Mouse (Mus musculus): ENCODE data around the gene Clpsl2. TPM values are rescaled to one million over a fixed set of nuclear protein-coding genes. Genes with fewer than 3 reads are reported as not detected.

Clpsl2 gene
- polyA plus RNA-seq, 1 experiment from 2014 or later: not detected

DNA sequence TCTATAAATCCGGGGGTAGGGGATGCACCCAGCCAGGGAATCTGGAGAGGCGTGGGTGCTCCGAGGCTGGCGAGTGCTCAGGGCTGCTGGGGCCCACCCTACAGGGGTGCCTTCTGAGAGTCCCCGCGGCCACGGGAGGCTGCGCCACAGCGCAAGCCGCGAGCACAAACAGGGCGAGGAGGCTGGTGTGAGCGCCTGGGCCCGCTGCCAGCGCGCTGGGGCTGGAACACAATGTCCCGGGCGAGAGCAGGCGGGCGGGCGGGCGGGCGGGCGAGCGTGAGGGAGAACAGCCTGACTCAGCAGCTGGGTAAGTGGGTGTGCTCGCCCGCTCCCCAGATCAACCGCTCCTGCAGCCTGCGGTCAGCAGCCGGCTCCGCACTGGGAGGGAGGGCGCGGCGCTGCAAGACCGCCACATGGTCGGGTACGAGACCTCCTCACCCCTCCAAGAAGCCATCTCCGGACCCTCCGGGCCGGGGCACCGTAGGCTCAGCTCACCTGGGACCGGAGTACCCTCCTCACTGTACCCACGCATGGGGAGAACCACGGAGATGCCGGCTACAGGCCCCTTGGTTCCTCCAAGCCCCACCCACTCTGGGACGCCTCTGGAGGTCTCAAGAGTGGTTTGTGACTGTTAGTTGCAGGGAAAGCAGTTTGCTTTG, 31.1 kb upstream of the Clpsl2 start:
- peaks cover 16% of the 10 kb centered on the region; the same call in 1 of the 2 replicates for H3K27me3 ChIP-seq (ENCODE audit: control insufficient read depth, insufficient read depth, low read length)
- WGBS: 1% methylated on average over 35 of the region's 46 CpGs
- no peaks in the 10 kb centered on the region for H3K36me3 ChIP-seq (replicated peaks; ENCODE audit: control insufficient read depth, insufficient read depth)
- H3K4me2 ChIP-seq (replicated peaks): peak overlapping the region; percentile 64
- peak overlapping the region; percentile 14; the same call in 1 of the 2 replicates for H3K27ac ChIP-seq
- H3K9ac ChIP-seq: peak overlapping the region; percentile 58
- DNase-seq (ENCODE audit: low spot score) (peak; percentile 72), ATAC-seq (ENCODE audit: low FRiP score) (peak; percentile 76)
- peaks cover 8% of the 10 kb centered on the region; the same call in 1 of the 2 replicates for H3K4me1 ChIP-seq (replicated peaks; ENCODE audit: control insufficient read depth, insufficient read depth, low read length)
- peak overlapping the region; percentile 39 for H3K4me3 ChIP-seq (replicated peaks; ENCODE audit: low read length)
- H3K9me3 ChIP-seq (ENCODE audit: control insufficient read depth, low read length): no peaks in the 10 kb centered on the region

DNA sequence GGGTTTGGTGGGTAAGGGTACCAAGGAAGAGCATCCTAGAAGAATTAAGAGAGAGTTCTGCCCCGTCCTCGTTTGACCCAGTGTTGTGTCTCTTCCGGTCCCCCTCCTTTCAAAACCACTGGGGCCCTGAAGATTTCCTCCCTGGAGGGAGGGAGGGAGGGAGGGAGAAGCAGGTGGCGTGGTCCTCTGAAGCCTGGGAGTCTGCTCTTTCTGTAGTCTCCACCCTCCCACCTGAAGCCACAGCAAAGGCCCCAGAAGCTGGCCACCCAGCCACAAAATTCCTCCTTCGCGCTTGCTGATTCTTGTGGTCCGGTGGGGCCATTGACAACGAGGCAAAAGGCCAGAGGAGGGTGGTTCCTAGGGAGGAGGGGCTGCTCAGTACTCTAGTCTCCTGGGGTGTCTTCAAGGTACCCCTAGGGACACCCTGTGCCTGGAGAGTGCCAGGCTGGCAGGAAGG, 30.6 kb upstream of the Clpsl2 start:
- peak overlapping the region; percentile 58 for H3K9ac ChIP-seq
- peaks cover 16% of the 10 kb centered on the region; the same call in 1 of the 2 replicates for H3K27me3 ChIP-seq (ENCODE audit: control insufficient read depth, insufficient read depth, low read length)
- WGBS: 23% methylated on average over 8 of the region's 8 CpGs
- peak overlapping the region; percentile 39 for H3K4me3 ChIP-seq (replicated peaks; ENCODE audit: low read length)
- ATAC-seq (ENCODE audit: low FRiP score) (no peak), DNase-seq (ENCODE audit: low spot score) (no peak)
- no peaks in the 10 kb centered on the region for H3K9me3 ChIP-seq (ENCODE audit: control insufficient read depth, low read length)
- H3K36me3 ChIP-seq (replicated peaks; ENCODE audit: control insufficient read depth, insufficient read depth): no peaks in the 10 kb centered on the region
- H3K4me2 ChIP-seq (replicated peaks): peak overlapping the region; percentile 64
- H3K4me1 ChIP-seq (replicated peaks; ENCODE audit: control insufficient read depth, insufficient read depth, low read length): peaks cover 8% of the 10 kb centered on the region; the same call in 1 of the 2 replicates
- no peak overlapping the region for H3K27ac ChIP-seq

DNA sequence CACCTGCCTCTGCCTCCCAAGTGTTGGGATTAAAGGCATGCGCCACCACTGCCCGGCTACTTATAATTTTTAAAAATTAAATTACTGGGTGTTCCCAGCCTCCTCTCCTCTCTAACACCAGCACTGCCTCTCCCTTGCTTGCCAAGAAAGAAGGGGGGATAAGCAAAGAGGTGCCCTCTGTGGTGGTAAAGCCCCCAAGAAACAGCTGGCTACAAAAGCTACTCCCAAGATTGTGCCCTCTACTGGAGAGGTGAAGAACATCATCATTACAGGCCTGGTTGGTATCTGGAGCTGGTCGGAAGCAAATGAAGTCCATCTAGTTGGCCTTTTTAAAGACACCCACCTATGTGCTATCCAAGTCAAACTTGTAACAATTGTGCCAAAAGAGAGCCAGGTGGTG, 29.4 kb upstream of the Clpsl2 start:
- Histone ChIP-seq H3K9me3 (ENCODE audit: control insufficient read depth, low read length) (no peaks in the 10 kb centered on the region), H3K4me2 (replicated peaks) (no peak overlapping the region), H3K27ac (no peak overlapping the region), H3K9ac (no peak overlapping the region), H3K4me3 (replicated peaks; ENCODE audit: low read length) (no peak overlapping the region), H3K4me1 (replicated peaks; ENCODE audit: control insufficient read depth, insufficient read depth, low read length) (peaks cover 8% of the 10 kb centered on the region; the same call in 1 of the 2 replicates), H3K27me3 (ENCODE audit: control insufficient read depth, insufficient read depth, low read length) (peaks cover 16% of the 10 kb centered on the region; the same call in 1 of the 2 replicates), H3K36me3 (replicated peaks; ENCODE audit: control insufficient read depth, insufficient read depth) (no peaks in the 10 kb centered on the region)
- 90% methylated on average over 3 of the region's 3 CpGs for WGBS
- DNase-seq (ENCODE audit: low spot score) (no peak), ATAC-seq (ENCODE audit: low FRiP score) (no peak)

DNA sequence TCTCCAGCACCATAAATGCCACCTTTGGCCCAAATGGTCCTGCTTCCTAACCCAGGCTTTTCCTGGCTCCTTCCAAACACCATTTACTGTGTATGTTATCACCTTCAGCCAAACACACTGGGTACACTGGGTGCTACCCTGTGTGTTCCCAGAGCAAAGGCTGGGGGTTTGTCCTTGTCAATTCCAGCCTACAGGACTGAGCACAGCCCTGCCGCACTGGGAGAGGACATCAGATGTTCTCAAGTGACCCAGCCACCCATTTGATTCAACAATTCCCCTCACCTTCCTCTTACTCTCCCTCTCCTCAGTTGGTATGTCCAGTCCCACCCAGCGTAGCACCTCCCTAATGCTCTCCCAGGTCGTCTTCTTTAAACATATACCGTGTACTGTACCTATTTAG, 28.6 kb upstream of the Clpsl2 start:
- Histone ChIP-seq H3K27me3 (ENCODE audit: control insufficient read depth, insufficient read depth, low read length) (peaks cover 16% of the 10 kb centered on the region; the same call in 1 of the 2 replicates), H3K27ac (no peak overlapping the region), H3K4me3 (replicated peaks; ENCODE audit: low read length) (no peak overlapping the region), H3K36me3 (replicated peaks; ENCODE audit: control insufficient read depth, insufficient read depth) (no peaks in the 10 kb centered on the region), H3K9ac (no peak overlapping the region), H3K4me1 (replicated peaks; ENCODE audit: control insufficient read depth, insufficient read depth, low read length) (peaks cover 8% of the 10 kb centered on the region; the same call in 1 of the 2 replicates), H3K9me3 (ENCODE audit: control insufficient read depth, low read length) (no peaks in the 10 kb centered on the region), H3K4me2 (replicated peaks) (no peak overlapping the region)
- DNase-seq (ENCODE audit: low spot score) (no peak), ATAC-seq (ENCODE audit: low FRiP score) (no peak)
- 78% methylated on average over 4 of the region's 4 CpGs for WGBS

DNA sequence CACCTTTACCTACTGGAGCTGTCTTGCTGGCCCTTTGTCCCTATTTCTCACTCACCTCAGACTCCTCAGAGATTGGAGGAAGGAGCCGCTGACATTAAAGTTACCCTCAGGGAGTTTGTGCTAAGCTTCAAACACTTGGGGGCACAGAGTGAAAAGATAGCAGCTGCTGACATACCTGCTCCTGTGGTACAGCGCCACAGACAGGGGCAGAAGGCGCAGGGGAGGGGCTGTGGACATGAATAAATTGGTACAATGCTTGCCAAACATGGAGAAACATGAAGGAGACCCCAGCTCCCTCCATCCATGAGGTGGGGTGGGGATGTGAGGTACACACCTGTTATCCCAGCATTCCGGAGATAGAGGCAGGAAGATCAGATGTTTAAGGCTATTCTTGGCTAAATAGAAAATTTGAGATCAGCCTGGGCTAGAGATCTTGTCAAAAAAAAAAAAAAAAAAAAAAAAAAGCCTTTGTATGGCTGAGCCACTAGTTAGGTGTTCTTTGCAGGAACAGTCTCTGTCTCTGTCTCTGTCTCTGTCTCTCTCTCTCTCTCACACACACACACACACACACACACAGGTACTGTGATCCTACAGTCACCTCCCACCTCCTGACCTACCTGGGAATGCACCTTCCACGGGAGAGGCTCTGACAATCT, 28.0 kb upstream of the Clpsl2 start:
- no peak for ATAC-seq (ENCODE audit: low FRiP score)
- no peak overlapping the region for H3K27ac ChIP-seq
- H3K9ac ChIP-seq: no peak overlapping the region
- H3K27me3 ChIP-seq (ENCODE audit: control insufficient read depth, insufficient read depth, low read length): peaks cover 16% of the 10 kb centered on the region; the same call in 1 of the 2 replicates
- 72% methylated on average over 5 of the region's 5 CpGs for WGBS
- H3K4me1 ChIP-seq (replicated peaks; ENCODE audit: control insufficient read depth, insufficient read depth, low read length): peaks cover 8% of the 10 kb centered on the region; the same call in 1 of the 2 replicates
- no peak overlapping the region for H3K4me3 ChIP-seq (replicated peaks; ENCODE audit: low read length)
- no peak for DNase-seq (ENCODE audit: low spot score)
- H3K4me2 ChIP-seq (replicated peaks): no peak overlapping the region
- H3K36me3 ChIP-seq (replicated peaks; ENCODE audit: control insufficient read depth, insufficient read depth): no peaks in the 10 kb centered on the region
- H3K9me3 ChIP-seq (ENCODE audit: control insufficient read depth, low read length): no peaks in the 10 kb centered on the region

DNA sequence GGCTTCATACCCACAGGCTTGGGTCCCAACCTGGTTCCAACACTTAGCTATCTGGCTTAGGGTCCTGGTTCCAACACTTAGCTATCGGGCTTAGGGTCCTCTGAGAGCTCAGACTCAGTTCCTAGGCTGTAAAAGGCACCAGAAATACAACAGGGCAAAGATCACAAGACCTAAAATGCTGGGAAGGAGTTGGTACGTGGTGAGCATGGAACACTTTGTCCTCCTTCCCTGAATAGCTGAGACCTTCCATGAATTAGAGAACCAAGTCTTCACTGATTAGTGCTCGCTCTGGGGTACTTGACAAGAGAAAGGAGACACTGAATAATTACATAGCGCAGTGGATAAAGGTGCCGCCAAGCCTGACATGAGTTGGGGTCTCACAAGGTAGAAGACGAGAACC, 27.3 kb upstream of the Clpsl2 start:
- ATAC-seq (ENCODE audit: low FRiP score): no peak
- 34% methylated on average over 6 of the region's 6 CpGs for WGBS
- peak overlapping the region; percentile 64 for H3K4me3 ChIP-seq (replicated peaks; ENCODE audit: low read length)
- H3K27me3 ChIP-seq (ENCODE audit: control insufficient read depth, insufficient read depth, low read length): peaks cover 16% of the 10 kb centered on the region; the same call in 1 of the 2 replicates
- no peaks in the 10 kb centered on the region for H3K36me3 ChIP-seq (replicated peaks; ENCODE audit: control insufficient read depth, insufficient read depth)
- H3K27ac ChIP-seq: peak overlapping the region; percentile 34; the same call in 1 of the 2 replicates
- DNase-seq (ENCODE audit: low spot score): no peak
- H3K4me2 ChIP-seq (replicated peaks): peak overlapping the region; percentile 86
- H3K9ac ChIP-seq: peak overlapping the region; percentile 89
- no peaks in the 10 kb centered on the region for H3K9me3 ChIP-seq (ENCODE audit: control insufficient read depth, low read length)
- peaks cover 8% of the 10 kb centered on the region; the same call in 1 of the 2 replicates for H3K4me1 ChIP-seq (replicated peaks; ENCODE audit: control insufficient read depth, insufficient read depth, low read length)

DNA sequence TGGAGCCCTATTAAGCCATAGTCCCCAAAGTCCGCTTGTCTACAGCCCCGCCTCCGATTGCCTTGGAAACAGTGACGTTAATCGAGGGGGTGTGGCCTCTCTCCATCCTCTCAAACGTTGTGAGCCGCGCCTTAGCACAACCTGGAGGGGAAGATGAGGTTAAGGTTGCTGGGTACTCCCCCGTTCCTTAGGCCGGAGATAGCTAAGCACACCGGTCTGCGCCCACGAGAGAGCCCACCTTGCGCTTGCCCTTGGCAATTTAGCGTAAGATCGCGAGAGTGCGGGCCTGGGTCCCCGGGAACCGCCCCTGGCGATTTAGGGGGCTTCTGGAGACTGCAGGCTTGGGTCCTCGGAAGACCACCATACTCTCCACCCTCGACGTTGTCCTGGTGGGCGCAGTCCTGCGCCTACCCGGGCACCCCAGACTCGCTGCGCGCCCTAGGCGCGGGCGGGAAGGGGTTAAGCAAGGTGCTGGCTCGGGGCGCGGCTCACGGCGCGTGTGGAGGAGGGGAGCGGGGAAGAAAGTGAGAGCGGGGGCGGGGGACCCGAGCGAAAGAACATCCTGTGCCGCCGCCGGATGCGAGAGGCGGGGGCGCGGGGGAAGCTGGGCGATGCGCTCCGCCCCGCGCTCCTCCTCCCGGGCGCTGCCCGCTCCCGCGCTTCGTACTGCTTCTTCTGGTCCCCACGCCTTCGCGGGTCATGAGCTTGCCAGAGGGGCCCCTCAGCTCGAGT, 26.4 kb upstream of the Clpsl2 start:
- Histone ChIP-seq H3K9me3 (ENCODE audit: control insufficient read depth, low read length) (no peaks in the 10 kb centered on the region), H3K4me3 (replicated peaks; ENCODE audit: low read length) (peak overlapping the region; percentile 64), H3K4me2 (replicated peaks) (peak overlapping the region; percentile 86), H3K27ac (peak overlapping the region; percentile 91), H3K27me3 (ENCODE audit: control insufficient read depth, insufficient read depth, low read length) (peaks cover 16% of the 10 kb centered on the region; the same call in 1 of the 2 replicates), H3K9ac (peak overlapping the region; percentile 89), H3K36me3 (replicated peaks; ENCODE audit: control insufficient read depth, insufficient read depth) (no peaks in the 10 kb centered on the region), H3K4me1 (replicated peaks; ENCODE audit: control insufficient read depth, insufficient read depth, low read length) (peaks cover 8% of the 10 kb centered on the region; the same call in 1 of the 2 replicates)
- ATAC-seq (ENCODE audit: low FRiP score) (peak; percentile 85), DNase-seq (ENCODE audit: low spot score) (peak; percentile 87)
- under 1% methylated on average over 57 of the region's 66 CpGs for WGBS

DNA sequence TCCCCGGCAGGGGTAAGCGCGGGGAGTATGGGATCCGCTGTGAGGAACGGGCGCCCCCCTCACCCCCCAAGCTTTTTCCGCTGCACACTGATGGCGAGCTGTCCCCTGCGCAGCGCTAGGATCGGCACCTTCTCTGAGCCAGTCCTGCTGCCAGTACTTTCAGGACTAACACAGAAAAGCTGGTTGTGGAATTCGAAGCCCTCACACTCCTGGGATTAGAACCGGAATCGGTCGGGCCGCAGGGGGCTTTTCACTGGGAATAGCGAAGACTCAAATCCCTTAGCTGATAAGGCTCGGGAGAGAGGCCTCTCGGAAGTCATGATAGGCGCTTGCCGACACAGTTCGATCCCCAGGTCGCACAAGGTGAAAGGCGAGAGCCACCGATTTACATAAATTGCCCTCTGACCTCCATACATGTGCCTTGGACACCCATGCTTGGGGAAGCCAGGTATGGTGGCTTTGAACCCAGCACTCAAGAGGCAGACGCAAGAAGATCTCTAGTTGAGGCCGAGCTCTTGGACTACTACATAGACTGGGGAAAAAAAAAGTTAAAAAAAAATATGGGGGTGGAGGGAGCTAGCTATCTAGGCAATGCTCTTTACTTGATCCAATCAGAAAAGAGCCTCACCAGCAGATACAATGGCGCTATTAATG, 25.7 kb upstream of the Clpsl2 start:
- H3K36me3 ChIP-seq (replicated peaks; ENCODE audit: control insufficient read depth, insufficient read depth): no peaks in the 10 kb centered on the region
- peak overlapping the region; percentile 91 for H3K27ac ChIP-seq
- peak overlapping the region; percentile 89 for H3K9ac ChIP-seq
- peak; percentile 10 for ATAC-seq (ENCODE audit: low FRiP score)
- H3K4me2 ChIP-seq (replicated peaks): peak overlapping the region; percentile 86
- DNase-seq (ENCODE audit: low spot score): peak; percentile 49
- no peaks in the 10 kb centered on the region for H3K9me3 ChIP-seq (ENCODE audit: control insufficient read depth, low read length)
- peak overlapping the region; percentile 64 for H3K4me3 ChIP-seq (replicated peaks; ENCODE audit: low read length)
- peaks cover 16% of the 10 kb centered on the region; the same call in 1 of the 2 replicates for H3K27me3 ChIP-seq (ENCODE audit: control insufficient read depth, insufficient read depth, low read length)
- 7% methylated on average over 27 of the region's 28 CpGs for WGBS
- peaks cover 8% of the 10 kb centered on the region; the same call in 1 of the 2 replicates for H3K4me1 ChIP-seq (replicated peaks; ENCODE audit: control insufficient read depth, insufficient read depth, low read length)

Data from hindbrain, embryonic 14.5 days (tissue).